Mouse (Mus musculus) liver, embryonic 12.5 days (tissue): ENCODE measurements around the gene Med12. TPM values are rescaled to one million over a fixed set of nuclear protein-coding genes. Genes with fewer than 3 reads are reported as not detected.
"Not testable (repeated sequence)": the region's sequence is repeated elsewhere in the genome, so short reads cannot be mapped to it uniquely, and the experiment has no call there.

Experiments used
- ATAC-seq: fragments of 200-750 bp; cut with Nextera tagmentation; 2 replicates; pipeline ENCODE4 v1.8.0; 2017; ENCODE audit warnings: moderate number of reproducible peaks, mild to moderate bottlenecking, moderate library complexity
- H3K27ac ChIP-seq: fragments of 300-500 bp; sonication (generic); 2 replicates; pipeline ENCODE4 v1.5.1; 2016; ENCODE audit warnings: mild to moderate bottlenecking
- H3K27me3 ChIP-seq: fragments of 300-500 bp; sonication (generic); replicated peaks from 2 replicates; pipeline ENCODE4 v1.6.1; 2016; ENCODE audit warnings: mild to moderate bottlenecking, moderate library complexity
- H3K36me3 ChIP-seq: fragments of 300-500 bp; sonication (generic); 2 replicates; pipeline ENCODE4 v1.6.1; 2016; ENCODE audit warnings: mild to moderate bottlenecking, moderate library complexity
- H3K4me1 ChIP-seq: fragments of 300-500 bp; sonication (generic); 2 replicates; pipeline ENCODE4 v1.6.1; 2016
- H3K4me2 ChIP-seq: fragments of 300-500 bp; sonication (generic); 2 replicates; pipeline ENCODE4 v1.6.1; 2016; ENCODE audit warnings: mild to moderate bottlenecking, moderate library complexity
- H3K4me3 ChIP-seq: fragments of 300-500 bp; sonication (generic); 2 replicates; pipeline ENCODE4 v1.5.1; 2016; ENCODE audit warnings: mild to moderate bottlenecking, moderate library complexity
- H3K9ac ChIP-seq: fragments of 300-500 bp; sonication (generic); 2 replicates; pipeline ENCODE4 v1.6.1; 2016; ENCODE audit warnings: mild to moderate bottlenecking, moderate library complexity
- H3K9me3 ChIP-seq: fragments of 300-500 bp; sonication (generic); replicated peaks from 2 replicates; pipeline ENCODE4 v1.6.1; 2016; ENCODE audit warnings: mild to moderate bottlenecking, moderate library complexity
- WGBS: fragments of 180-500 bp; shearing (Covaris S2); methylation state at CpG from one replicate; pipeline ENCODE4 v1.1.7; 2016; ENCODE audit not compliant: insufficient replicate concordance; 5-methylcytosine and 5-hydroxymethylcytosine counted together
- polyA plus RNA-seq: library from polyadenylated mRNA; unstranded; fragments of >200 nt; fragmentation: Nextera tagmentation; extraction: Ambion mirVana; gene quantifications from 2 replicates; pipeline ENCODE4 v1.2.1, GENCODE M21; 2016

Gene Med12
- polyA plus RNA-seq, 1 experiment from 2014 or later: 28.5 TPM

GRCm38 (mm10) chrX:101342837-101343236 is 69.0 kb downstream of the Med12 start:
- not testable (repeated sequence) for H3K27me3 ChIP-seq, H3K4me3 ChIP-seq, H3K27ac ChIP-seq, H3K4me2 ChIP-seq, H3K9ac ChIP-seq, H3K4me1 ChIP-seq, H3K36me3 ChIP-seq, H3K9me3 ChIP-seq, ATAC-seq
- 36% methylated on average over 2 of the region's 2 CpGs for WGBS

- H3K4me1 ChIP-seq: no peaks in the 10 kb centered on the region
- H3K4me2 ChIP-seq: no peak overlapping the region
- no peaks in the 10 kb centered on the region for H3K9me3 ChIP-seq
- ATAC-seq: no peak
- no peaks in the 10 kb centered on the region; the same call in 1 of the 2 replicates for H3K27me3 ChIP-seq
- H3K36me3 ChIP-seq: no peaks in the 10 kb centered on the region
- no peak overlapping the region for H3K27ac ChIP-seq
- H3K9ac ChIP-seq: no peak overlapping the region
- 45% methylated on average over 2 of the region's 2 CpGs for WGBS
- no peak overlapping the region for H3K4me3 ChIP-seq
Observed at GRCm38 (mm10) chrX:101345456-101345855, 71.6 kb downstream of the Med12 start.

- no peaks in the 10 kb centered on the region for H3K4me1 ChIP-seq
- H3K36me3 ChIP-seq: no peaks in the 10 kb centered on the region
- no peak overlapping the region for H3K4me2 ChIP-seq
- no peak for ATAC-seq
- no peak overlapping the region for H3K9ac ChIP-seq
- no peaks in the 10 kb centered on the region; the same call in 1 of the 2 replicates for H3K27me3 ChIP-seq
- no peak overlapping the region for H3K27ac ChIP-seq
- H3K9me3 ChIP-seq: no peaks in the 10 kb centered on the region
- H3K4me3 ChIP-seq: no peak overlapping the region
- 37% methylated on average over 4 of the region's 4 CpGs for WGBS
Observed at GRCm38 (mm10) chrX:101346475-101346874, 72.6 kb downstream of the Med12 start.

Other genes with a start within 250 kb of the Med12 start
- gene Tex11, start 214.4 kb upstream of the Med12 start, polyA plus RNA-seq: 0.11 and 0.12 TPM in 2 replicates
- 1.7 TPM in 2 replicates for gene Slc7a3, start 188.0 kb upstream of the Med12 start, polyA plus RNA-seq
- gene Snx12, start 51.5 kb upstream of the Med12 start, polyA plus RNA-seq: 22.0 and 23.0 TPM in 2 replicates
- 1.2 and 1.4 TPM in 2 replicates for gene Foxo4, start 19.5 kb upstream of the Med12 start, polyA plus RNA-seq
- not detected in 2 replicates for gene Gm614, start 10.0 kb upstream of the Med12 start, polyA plus RNA-seq
- gene Il2rg, start 5.8 kb upstream of the Med12 start, polyA plus RNA-seq: 11.9 and 12.2 TPM in 2 replicates
- not detected in 2 replicates for gene Gm20489, start 5.0 kb upstream of the Med12 start, polyA plus RNA-seq
- 0.08 and 0.20 TPM in 2 replicates for gene Nlgn3, start 25.1 kb downstream of the Med12 start, polyA plus RNA-seq
- gene Gjb1, start 102.3 kb downstream of the Med12 start, polyA plus RNA-seq: 39.3 and 40.7 TPM in 2 replicates
- gene Zmym3, start 146.8 kb downstream of the Med12 start, polyA plus RNA-seq: 9.4 and 10.9 TPM in 2 replicates
- 193 and 200 TPM in 2 replicates for gene Nono, start 155.3 kb downstream of the Med12 start, polyA plus RNA-seq
- gene Itgb1bp2, start 175.1 kb downstream of the Med12 start, polyA plus RNA-seq: 1.2 and 1.3 TPM in 2 replicates